Mouse (Mus musculus) MEL (cell line): Measurements from ENCODE around the gene 9330182L06Rik. TPM values are rescaled to one million over a fixed set of nuclear protein-coding genes. Genes with fewer than 3 reads are reported as not detected.

Source experiments
- DNase-seq: peaks from one replicate; pipeline ENCODE4 v3.0.0; 2011; ENCODE audit warnings: low read depth, low spot score
- H3K27ac ChIP-seq: 2 replicates; pipeline ENCODE4 v1.5.1; 2012; ENCODE audit warnings: low read depth, mild to moderate bottlenecking, control low read depth, low read length, moderate library complexity; ENCODE audit not compliant: control insufficient read depth
- H3K27me3 ChIP-seq, 2 experiments: fragments of 150-350 bp in 1 of 2; sonication (generic) in 1 of 2; 2 replicates each; pipeline ENCODE4 v1.6.1; 2012; ENCODE audit warnings: low read length in 2 of 2, mild to moderate bottlenecking in 2 of 2, improper control_type of control experiment in 1 of 2, moderate library complexity in 1 of 2; ENCODE audit not compliant: insufficient read depth in 2 of 2, control insufficient read depth in 1 of 2
- H3K36me3 ChIP-seq, 2 experiments: 2 replicates each; pipeline ENCODE4 v1.6.1; 2012 to 2014; ENCODE audit warnings: low read length in 2 of 2, improper control_type of control experiment in 1 of 2, inconsistent platforms in 1 of 2, mild to moderate bottlenecking in 1 of 2; ENCODE audit not compliant: insufficient read depth in 2 of 2, control insufficient read depth in 1 of 2
- H3K4me1 ChIP-seq, 2 experiments: fragments of 150-350 bp in 1 of 2; sonication (generic) in 1 of 2; 2 replicates each; pipeline ENCODE4 v1.6.1; 2012; ENCODE audit warnings: low read length in 2 of 2, improper control_type of control experiment in 1 of 2, mild to moderate bottlenecking in 1 of 2; ENCODE audit not compliant: insufficient read depth in 2 of 2, control insufficient read depth in 1 of 2
- H3K4me3 ChIP-seq, 2 experiments: fragments of 150-350 bp in 1 of 2; sonication (generic) in 1 of 2; 2 replicates each; pipeline ENCODE4 v1.5.1; 2012; ENCODE audit warnings: low read depth in 2 of 2, low read length in 2 of 2, mild to moderate bottlenecking in 2 of 2, moderate library complexity in 2 of 2, control low read depth in 1 of 2, improper control_type of control experiment in 1 of 2; ENCODE audit not compliant: control insufficient read depth in 1 of 2, insufficient read depth in 1 of 2
- H3K79me2 ChIP-seq: 2 replicates; pipeline ENCODE4 v1.6.1; 2012; ENCODE audit warnings: mild to moderate bottlenecking, low read length, moderate library complexity; ENCODE audit not compliant: control insufficient read depth, poor library complexity, insufficient read depth
- H3K9ac ChIP-seq: 2 replicates; pipeline ENCODE4 v1.6.1; 2012; ENCODE audit warnings: low read depth, mild to moderate bottlenecking, control low read depth, low read length, moderate library complexity; ENCODE audit not compliant: control insufficient read depth, poor library complexity, severe bottlenecking
- H3K9me3 ChIP-seq: fragments of 150-350 bp; sonication (generic); replicated peaks from 2 replicates; pipeline ENCODE4 v1.6.1; 2012; ENCODE audit warnings: mild to moderate bottlenecking, low read length, improper control_type of control experiment, moderate library complexity; ENCODE audit not compliant: insufficient read depth
- BHLHE40 ChIP-seq: IDR thresholded peaks from 2 replicates; pipeline ENCODE4 v1.6.1; 2012; ENCODE audit warnings: low read depth, mild to moderate bottlenecking, inconsistent platforms, low read length, improper control_type of control experiment, borderline replicate concordance
- CHD1 ChIP-seq: IDR thresholded peaks from 2 replicates; pipeline ENCODE4 v1.6.1; 2012; ENCODE audit warnings: low read depth, mild to moderate bottlenecking, inconsistent platforms, low read length, improper control_type of control experiment
- E2F4 ChIP-seq: IDR thresholded peaks from 2 replicates; pipeline ENCODE4 v1.6.1; 2011; ENCODE audit warnings: low read depth, low read length, improper control_type of control experiment, borderline replicate concordance
- ELF1 ChIP-seq: IDR thresholded peaks from 2 replicates; pipeline ENCODE4 v1.6.1; 2014; ENCODE audit warnings: low read depth, mild to moderate bottlenecking, inconsistent platforms, low read length, improper control_type of control experiment, moderate library complexity
- ETS1 ChIP-seq: IDR thresholded peaks from 2 replicates; pipeline ENCODE4 v1.6.1; 2012; ENCODE audit warnings: low read depth, mild to moderate bottlenecking, inconsistent platforms, low read length, improper control_type of control experiment, moderate library complexity
- GABPA ChIP-seq: IDR thresholded peaks from 2 replicates; pipeline ENCODE4 v1.6.1; 2012; ENCODE audit warnings: low read depth, mild to moderate bottlenecking, inconsistent platforms, low read length, improper control_type of control experiment, moderate library complexity
- GATA1 ChIP-seq: IDR thresholded peaks from 2 replicates; pipeline ENCODE4 v1.6.1; 2011; ENCODE audit warnings: low read depth, low read length, improper control_type of control experiment
- KAT2A ChIP-seq: conservative IDR thresholded peaks from 2 replicates; pipeline ENCODE4 v1.6.1; 2012; ENCODE audit warnings: low read depth, low read length, improper control_type of control experiment, inconsistent platforms
- MAFK ChIP-seq: IDR thresholded peaks from 2 replicates; pipeline ENCODE4 v1.6.1; 2011; ENCODE audit warnings: low read depth, mild to moderate bottlenecking, low read length, improper control_type of control experiment, borderline replicate concordance
- MAZ ChIP-seq: IDR thresholded peaks from 2 replicates; pipeline ENCODE4 v1.6.1; 2012; ENCODE audit warnings: low read depth, mild to moderate bottlenecking, inconsistent platforms, low read length, improper control_type of control experiment
- MEF2A ChIP-seq: IDR thresholded peaks from 2 replicates; pipeline ENCODE4 v1.6.1; 2014; ENCODE audit warnings: low read depth, mild to moderate bottlenecking, inconsistent platforms, low read length, improper control_type of control experiment; ENCODE audit not compliant: poor library complexity, insufficient replicate concordance, severe bottlenecking; ENCODE audit errors: extremely low read depth
- MXI1 ChIP-seq: IDR thresholded peaks from 2 replicates; pipeline ENCODE4 v1.6.1; 2011; ENCODE audit warnings: mild to moderate bottlenecking, low read depth, low read length, improper control_type of control experiment
- MYC ChIP-seq: IDR thresholded peaks from 2 replicates; pipeline ENCODE4 v1.6.1; 2011; ENCODE audit warnings: low read depth, mild to moderate bottlenecking, low read length, improper control_type of control experiment, moderate library complexity
- NELFE ChIP-seq: IDR thresholded peaks from 2 replicates; pipeline ENCODE4 v1.6.1; 2011; ENCODE audit warnings: low read depth, low read length, improper control_type of control experiment
- POLR2A ChIP-seq, 2 experiments: IDR thresholded peaks; 2 replicates each; pipeline ENCODE4 v1.6.1; 2011 to 2012; ENCODE audit warnings: low read length in 2 of 2, mild to moderate bottlenecking in 2 of 2, control low read depth in 1 of 2, improper control_type of control experiment in 1 of 2, low read depth in 1 of 2, moderate library complexity in 1 of 2; ENCODE audit not compliant: control insufficient read depth in 1 of 2, insufficient read depth in 1 of 2, poor library complexity in 1 of 2
- POLR2AphosphoS2 ChIP-seq: IDR thresholded peaks from 2 replicates; pipeline ENCODE4 v1.6.1; 2011; ENCODE audit warnings: low read length, improper control_type of control experiment
- POLR2AphosphoS5 ChIP-seq: IDR thresholded peaks from 2 replicates; pipeline ENCODE4 v1.6.1; 2012; ENCODE audit warnings: low read depth, borderline replicate concordance, mild to moderate bottlenecking, inconsistent platforms, low read length, moderate library complexity, mixed read lengths
- RCOR1 ChIP-seq: IDR thresholded peaks from 2 replicates; pipeline ENCODE4 v1.6.1; 2012; ENCODE audit warnings: low read depth, mild to moderate bottlenecking, inconsistent platforms, low read length, improper control_type of control experiment
- SIN3A ChIP-seq: IDR thresholded peaks from 2 replicates; pipeline ENCODE4 v1.6.1; 2012; ENCODE audit warnings: low read length, improper control_type of control experiment, inconsistent platforms
- SMC3 ChIP-seq: IDR thresholded peaks from 2 replicates; pipeline ENCODE4 v1.6.1; 2011; ENCODE audit warnings: low read depth, low read length, improper control_type of control experiment
- TAL1 ChIP-seq: IDR thresholded peaks from 2 replicates; pipeline ENCODE4 v1.6.1; 2012; ENCODE audit warnings: mild to moderate bottlenecking, inconsistent platforms, low read length, moderate library complexity, mixed read lengths
- TBP ChIP-seq: IDR thresholded peaks from 2 replicates; pipeline ENCODE4 v1.8.0; 2011; ENCODE audit warnings: low read depth, low read length, improper control_type of control experiment
- UBTF ChIP-seq: IDR thresholded peaks from 2 replicates; pipeline ENCODE4 v1.6.1; 2012; ENCODE audit warnings: low read depth, mild to moderate bottlenecking, inconsistent platforms, low read length, improper control_type of control experiment, moderate library complexity, borderline replicate concordance; ENCODE audit not compliant: insufficient read depth
- USF1 ChIP-seq: IDR thresholded peaks from 2 replicates; pipeline ENCODE4 v1.6.1; 2014; ENCODE audit warnings: low read depth, mild to moderate bottlenecking, inconsistent platforms, low read length, improper control_type of control experiment, moderate library complexity
- USF2 ChIP-seq, 2 experiments: IDR thresholded peaks; 2 replicates each; pipeline ENCODE4 v1.6.1; 2011 to 2012; ENCODE audit warnings: improper control_type of control experiment in 2 of 2, low read length in 2 of 2, borderline replicate concordance in 1 of 2, inconsistent platforms in 1 of 2, low read depth in 1 of 2, mild to moderate bottlenecking in 1 of 2; ENCODE audit not compliant: insufficient read depth in 1 of 2
- ZC3H11A ChIP-seq: IDR thresholded peaks from 2 replicates; pipeline ENCODE4 v1.6.1; 2012; ENCODE audit warnings: low read depth, mild to moderate bottlenecking, inconsistent platforms, low read length, improper control_type of control experiment
- ZMIZ1 ChIP-seq: IDR thresholded peaks from 2 replicates; pipeline ENCODE4 v1.6.1; 2012; ENCODE audit warnings: low read depth, mild to moderate bottlenecking, inconsistent platforms, low read length, improper control_type of control experiment, moderate library complexity
- ZNF384 ChIP-seq: IDR thresholded peaks from 2 replicates; pipeline ENCODE4 v1.6.1; 2012; ENCODE audit warnings: low read depth, mild to moderate bottlenecking, inconsistent platforms, low read length, improper control_type of control experiment
- polyA plus RNA-seq, 2 experiments: library from polyadenylated mRNA; stranded (reverse) in 1 of 2; unstranded in 1 of 2; fragments of >175 nt in 1 of 2; fragments of >200 nt in 1 of 2; gene quantifications; 2 replicates each; pipeline versions ENCODE4 v1.2.1 to v1.2.4; 2012; ENCODE audit warnings: low replicate concordance in 2 of 2, low read depth in 1 of 2; ENCODE audit not compliant: insufficient read length in 2 of 2, insufficient read depth in 1 of 2, missing spikeins in 1 of 2
- total RNA-seq: library from RNA; depleted of rRNA; stranded (reverse); fragments of 300-350 nt; gene quantifications from 2 replicates; pipeline ENCODE4 v1.2.3, GENCODE M21; 2012

Gene 9330182L06Rik
- total and polyA plus RNA-seq, 3 experiments: not detected

DNA sequence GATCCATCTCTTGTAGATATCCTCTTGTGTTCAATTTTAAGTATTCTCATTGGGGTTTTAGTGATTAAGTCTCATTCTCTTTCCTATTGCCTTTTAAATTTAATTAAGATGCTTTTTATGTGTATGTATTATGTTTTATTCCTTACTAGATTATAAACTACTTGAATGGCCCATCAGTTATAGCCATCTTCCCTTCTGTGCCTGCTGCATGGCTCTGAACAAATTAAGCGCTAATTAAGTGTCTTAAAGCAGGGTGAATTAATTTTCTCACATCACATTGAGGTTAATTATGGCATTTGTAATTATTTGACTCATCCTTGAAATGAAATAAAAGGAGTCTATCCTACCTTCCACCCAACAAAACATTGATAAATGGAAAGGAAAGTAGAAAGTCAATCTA, 245.1 kb downstream of the 9330182L06Rik start:
- Histone ChIP-seq H3K79me2 (no peaks in the 10 kb centered on the region), H3K4me3 (no peak overlapping the region), H3K27ac (no peak overlapping the region), H3K4me1 (no peaks in the 10 kb centered on the region), H3K9ac (no peak overlapping the region), H3K27me3 (no peaks in the 10 kb centered on the region), H3K9me3 (no peaks in the 10 kb centered on the region), H3K36me3 (no peaks in the 10 kb centered on the region)
- no peak for TF ChIP-seq CHD1
- TF ChIP-seq RCOR1: no peak
- no peak for TF ChIP-seq MYC
- no peak for TF ChIP-seq USF2 (IDR thresholded peaks at IDR 0.05; ENCODE audit: borderline replicate concordance in 1 of 2, insufficient read depth in 1 of 2, low read depth in 1 of 2, low read length in 2 of 2)
- no peak for TF ChIP-seq MXI1
- no peak for TF ChIP-seq NELFE
- no peak for TF ChIP-seq E2F4
- TF ChIP-seq MEF2A: no peak
- no peak for TF ChIP-seq GATA1
- TF ChIP-seq TAL1: no peak
- no peak for TF ChIP-seq GABPA
- TF ChIP-seq POLR2A (IDR thresholded peaks at IDR 0.05; ENCODE audit: control insufficient read depth in 1 of 2, insufficient read depth in 1 of 2, low read depth in 1 of 2, low read length in 2 of 2, poor library complexity in 1 of 2): no peak
- TF ChIP-seq BHLHE40: no peak
- TF ChIP-seq KAT2A: no peak
- TF ChIP-seq ZNF384: no peak
- no peak for TF ChIP-seq SMC3
- TF ChIP-seq POLR2AphosphoS5: no peak
- TF ChIP-seq, all 39 proteins: peak for 0
- no peak for DNase-seq

- H3K9me3 ChIP-seq: no peaks in the 10 kb centered on the region
- H3K4me3 ChIP-seq: no peak overlapping the region
- H3K79me2 ChIP-seq: no peaks in the 10 kb centered on the region
- TF ChIP-seq POLR2AphosphoS2 (no peak), SIN3A (no peak), RCOR1 (no peak), ZC3H11A (no peak), GATA1 (no peak), UBTF (no peak), MAZ (no peak), CHD1 (no peak), USF1 (no peak), POLR2AphosphoS5 (no peak), ZMIZ1 (no peak), ELF1 (no peak), ETS1 (no peak), ZNF384 (no peak), MAFK (no peak), TBP (no peak), E2F4 (no peak), KAT2A (no peak)
- TF ChIP-seq, all 39 proteins: peak for 0
- Histone ChIP-seq H3K9ac (no peak overlapping the region), H3K27me3 (no peaks in the 10 kb centered on the region), H3K36me3 (no peaks in the 10 kb centered on the region), H3K4me1 (no peaks in the 10 kb centered on the region), H3K27ac (no peak overlapping the region)
- no peak for DNase-seq
Measured at GRCm38 (mm10) chr5:9525507-9525906, 259.6 kb downstream of the 9330182L06Rik start.
